Mouse (Mus musculus) B cell, adult 2 months (primary cell): ENCODE results near the gene Cyp2w1.

Experiments used
- DNase-seq, 2 experiments: peaks; one replicate each; pipeline ENCODE4 v3.0.0; 2022

The Cyp2w1 gene

GRCm38 (mm10) chr5:139367884-139368458 is 15.6 kb downstream of the Cyp2w1 start:
- DNase-seq = peak; percentile 68 to 76

DNA sequence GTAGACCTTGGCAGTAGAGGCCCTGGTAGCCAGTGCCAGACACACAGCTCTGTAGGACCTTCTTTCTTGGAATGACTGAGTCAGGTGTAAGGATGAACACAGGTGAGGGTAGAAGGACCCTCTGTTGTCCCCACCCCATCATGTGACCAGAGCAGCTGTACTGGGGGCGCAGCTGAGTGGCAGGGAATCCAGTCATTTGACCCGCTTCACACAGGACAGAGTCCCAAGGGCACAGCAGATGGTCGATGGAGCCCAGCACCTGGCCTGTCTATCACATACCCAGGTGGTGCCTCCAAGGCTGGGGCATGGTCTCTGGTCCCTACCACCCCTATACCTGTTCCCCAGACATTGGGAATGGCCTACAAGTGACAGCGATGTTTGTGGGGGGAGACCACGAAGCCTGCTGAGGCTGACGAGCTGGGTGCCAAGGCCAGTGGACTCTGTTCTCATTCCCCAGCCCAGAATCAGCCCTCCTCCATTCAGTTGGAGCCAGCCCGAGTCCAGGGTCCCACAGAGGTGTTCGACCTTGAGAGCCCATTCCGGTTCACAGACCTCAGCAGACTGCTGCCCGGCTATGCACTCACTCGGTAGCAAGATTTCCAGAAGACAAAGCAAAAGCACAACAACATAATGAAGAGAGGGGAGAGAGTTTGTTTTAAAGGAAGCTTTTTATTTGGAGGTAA is 16.4 kb downstream of the Cyp2w1 start:
- DNase-seq = no peak

- no peak for DNase-seq
Measured at GRCm38 (mm10) chr5:139370336-139370735, 17.9 kb downstream of the Cyp2w1 start.

- DNase-seq = no peak
Measured at GRCm38 (mm10) chr5:139371118-139371517, 18.7 kb downstream of the Cyp2w1 start.

- DNase-seq = peak; percentile 96
Measured at GRCm38 (mm10) chr5:139371631-139372401, 19.4 kb downstream of the Cyp2w1 start.

GRCm38 (mm10) chr5:139373126-139373525 is 20.7 kb downstream of the Cyp2w1 start:
- DNase-seq = no peak

DNA sequence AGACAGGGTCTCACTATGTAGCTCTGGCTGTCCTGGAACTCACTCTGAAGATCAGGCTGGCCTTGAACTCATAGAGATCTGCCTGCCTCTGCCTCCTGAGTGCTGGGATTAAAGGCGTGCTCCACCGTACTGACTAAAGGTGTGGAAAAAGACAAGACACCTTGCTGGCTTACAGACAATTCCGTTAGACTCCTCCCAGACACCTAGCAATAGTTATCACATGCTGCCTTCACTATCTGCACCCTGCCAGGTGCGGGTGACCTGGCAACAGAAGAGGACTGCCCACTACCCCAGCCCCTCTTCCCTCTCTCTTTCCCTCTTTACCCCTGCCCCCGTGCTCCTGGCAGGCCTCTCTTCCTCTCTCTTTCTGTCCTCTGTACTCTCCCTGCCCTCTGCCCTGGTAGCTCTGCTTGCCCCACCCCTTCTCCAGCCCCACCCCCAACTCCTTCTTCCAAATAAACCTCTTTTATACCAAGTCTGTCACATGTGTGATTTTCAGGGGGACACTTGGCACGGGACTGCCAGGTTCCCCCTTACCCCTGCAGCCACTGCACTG is 21.6 kb downstream of the Cyp2w1 start:
- DNase-seq = no peak

DNA sequence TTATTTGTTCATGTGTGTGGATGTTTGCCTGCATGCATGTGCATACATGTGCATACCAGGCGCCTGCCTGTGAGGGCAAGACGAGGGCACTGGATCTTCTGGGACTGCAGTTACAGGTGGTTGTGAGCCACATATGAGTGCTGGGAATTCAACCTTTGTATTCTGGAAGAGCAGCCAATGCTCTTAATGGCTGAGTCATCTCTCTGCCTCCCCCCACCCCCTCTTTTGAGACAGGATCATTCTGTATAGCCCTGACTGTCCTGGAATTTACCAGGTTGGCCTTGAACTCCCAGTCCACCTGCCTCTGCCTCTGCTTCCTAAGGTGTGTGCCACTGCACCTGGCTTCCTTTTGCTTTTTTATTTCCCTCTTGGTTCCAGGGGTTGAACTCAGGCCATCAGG is 22.4 kb downstream of the Cyp2w1 start:
- no peak for DNase-seq

- peak in 1 of 2 experiments; percentile 43 for DNase-seq
Measured at GRCm38 (mm10) chr5:139377468-139378270, 25.3 kb downstream of the Cyp2w1 start, which contains the start of gene Gpr146. Gpr146 (plus strand) TSS chr5:139377697.

DNA sequence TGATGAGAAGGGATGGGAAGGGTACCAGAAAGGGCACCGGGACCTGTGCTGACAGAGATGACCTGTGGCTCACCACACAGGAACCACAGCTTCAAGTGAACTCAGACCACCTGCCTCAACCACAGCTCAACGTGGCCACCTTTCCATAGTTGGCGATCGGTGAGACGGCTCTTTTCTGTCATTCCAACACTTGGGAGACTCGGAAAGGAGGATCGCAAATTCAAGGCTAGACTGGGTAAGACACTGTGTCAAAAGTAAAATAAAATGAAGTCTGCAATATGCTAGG is 25.8 kb downstream of the Cyp2w1 start:
- no peak for DNase-seq

DNA sequence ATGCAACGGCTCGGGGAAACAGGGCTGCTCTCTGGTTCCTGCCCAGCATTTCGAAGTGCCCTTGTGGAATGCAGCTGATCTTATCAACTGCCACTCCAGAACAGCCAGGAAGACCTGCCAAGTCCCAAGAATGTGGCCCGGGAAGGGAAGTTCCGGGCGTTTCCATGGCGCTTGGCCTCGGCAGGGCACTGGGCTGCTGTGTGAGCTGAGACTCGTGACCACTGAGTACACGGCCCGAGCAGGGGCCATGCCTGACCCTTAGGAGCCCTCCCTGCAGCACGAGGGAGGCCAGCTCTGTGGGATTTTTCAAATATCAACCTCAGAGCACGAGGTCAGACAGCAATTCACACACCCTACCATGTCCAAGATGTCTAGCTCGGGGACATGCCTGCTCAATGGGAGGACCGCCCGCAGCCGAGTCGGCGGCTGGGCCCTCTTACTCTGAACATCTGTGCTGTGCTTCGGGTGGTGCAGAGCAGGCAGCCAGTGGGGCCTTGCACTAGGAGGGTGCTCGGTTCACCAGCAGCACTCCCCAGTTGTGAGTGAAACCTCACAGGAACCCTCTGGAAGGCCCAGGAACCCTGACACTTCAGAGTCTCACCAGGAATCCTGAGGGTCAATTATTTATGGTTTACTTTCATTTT is 26.7 kb downstream of the Cyp2w1 start:
- no peak for DNase-seq

DNA sequence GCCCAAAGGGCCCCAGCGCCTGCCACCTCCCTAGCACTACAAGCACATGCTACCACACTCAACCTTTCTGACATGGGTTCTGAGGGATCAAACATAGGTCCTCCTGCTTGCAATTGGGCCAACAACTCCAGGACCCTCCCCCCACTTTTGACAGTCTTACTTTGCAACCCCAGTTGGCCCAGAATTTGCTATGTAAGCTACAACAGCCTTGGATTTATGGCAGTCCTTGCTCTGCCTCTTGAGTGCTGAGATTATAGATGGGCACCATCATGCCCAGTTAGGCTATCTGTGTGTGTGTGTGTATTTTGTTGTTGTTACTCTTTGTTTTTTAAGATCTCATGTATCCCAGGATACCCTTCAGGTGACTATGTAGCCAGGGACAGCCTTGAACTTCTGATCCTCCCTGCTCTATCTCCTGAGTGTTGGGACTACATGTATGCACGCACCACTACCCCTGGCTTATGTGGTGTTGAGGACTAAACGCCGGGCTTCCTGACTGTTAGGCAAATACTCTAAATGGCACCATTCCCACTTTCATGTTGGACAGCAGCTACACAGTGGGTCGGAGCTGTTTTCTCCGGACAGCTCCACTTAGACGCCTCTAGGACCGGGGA is 27.5 kb downstream of the Cyp2w1 start:
- DNase-seq = no peak

DNA sequence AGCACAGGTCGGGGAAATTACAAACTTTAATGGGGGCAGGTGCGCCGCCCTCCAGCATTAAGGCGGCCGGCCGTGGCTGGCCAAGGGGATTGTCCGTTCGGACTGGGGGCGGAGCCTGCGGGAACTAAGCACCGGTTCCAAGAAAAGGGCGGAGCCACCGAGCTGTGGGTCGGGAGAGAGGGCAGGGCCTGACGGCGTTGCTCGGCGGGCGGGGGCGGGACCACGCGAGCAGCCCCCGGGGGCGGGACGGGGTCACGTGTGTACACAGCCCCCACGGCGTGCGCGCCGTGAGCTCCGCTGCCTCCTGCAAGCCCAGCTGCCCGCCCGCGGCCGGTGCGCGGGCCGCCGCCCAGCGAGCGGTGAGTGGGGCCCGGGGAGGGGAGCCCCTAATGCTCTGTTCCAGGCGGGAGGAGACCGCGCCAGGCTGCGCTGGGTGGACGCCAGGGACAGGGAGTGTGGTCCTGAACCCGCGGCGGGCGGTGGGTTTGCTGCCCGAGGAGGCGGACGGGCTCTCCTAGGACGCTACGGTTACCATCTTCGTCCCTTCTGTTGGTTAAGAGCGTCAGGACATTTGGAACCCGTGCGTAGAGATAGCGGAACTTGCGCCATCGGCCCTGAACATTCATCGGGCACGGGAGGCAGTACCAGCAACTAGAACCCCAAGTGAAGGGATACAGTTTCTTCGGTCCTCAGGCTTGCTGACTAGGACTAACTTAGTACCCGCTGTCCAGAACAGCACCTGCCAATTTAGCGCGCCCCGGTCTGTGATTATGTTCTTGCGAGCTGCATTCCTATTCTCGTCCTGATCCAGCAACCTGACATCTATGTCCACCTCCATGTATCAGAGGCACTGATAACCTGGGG is 28.2 kb downstream of the Cyp2w1 start:
- DNase-seq = peak; percentile 69

DNA sequence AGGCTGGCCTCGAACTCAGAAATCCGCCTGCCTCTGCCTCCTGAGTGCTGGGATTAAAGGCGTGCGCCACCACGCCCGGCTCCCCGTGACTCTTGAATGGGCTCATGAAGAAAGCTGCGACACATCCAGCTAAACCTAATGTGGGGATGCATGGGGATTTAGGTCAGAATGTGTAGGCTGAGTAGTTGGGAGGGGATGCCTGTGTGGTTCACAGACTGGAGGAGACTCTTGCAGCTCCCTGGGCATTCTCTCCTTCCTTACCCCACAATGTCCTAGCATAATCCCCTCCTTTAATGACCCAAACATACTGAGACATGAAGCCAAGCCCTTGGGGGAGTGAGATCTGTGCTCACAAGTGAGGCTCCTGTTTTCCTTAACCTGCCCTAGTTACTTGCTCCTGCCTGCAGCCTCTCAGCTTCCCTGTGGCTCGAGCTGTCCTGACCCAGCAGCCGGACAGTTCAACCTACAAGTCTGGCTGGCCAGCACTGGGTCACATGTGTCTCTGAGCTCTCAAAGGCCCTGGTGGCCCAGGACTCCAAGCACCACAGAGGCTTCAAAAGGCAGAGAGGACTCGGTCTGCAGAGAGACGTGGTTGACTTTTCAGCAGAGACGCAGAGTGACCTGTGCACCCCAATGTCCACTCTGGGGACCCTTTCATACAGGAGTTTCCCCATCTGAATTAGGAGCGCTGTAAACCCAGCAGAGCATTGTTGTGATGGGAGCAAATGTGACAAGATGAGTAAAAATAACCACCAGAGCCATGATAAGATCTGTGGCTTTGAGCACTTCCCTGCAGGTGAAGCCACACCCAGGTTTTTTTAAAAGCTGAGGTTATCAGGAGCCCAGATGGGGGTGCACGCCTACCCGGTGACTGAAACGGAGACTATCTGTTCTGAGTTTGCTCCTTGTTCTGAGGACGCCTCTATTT is 29.4 kb downstream of the Cyp2w1 start:
- DNase-seq = peak; percentile 56 to 65

DNA sequence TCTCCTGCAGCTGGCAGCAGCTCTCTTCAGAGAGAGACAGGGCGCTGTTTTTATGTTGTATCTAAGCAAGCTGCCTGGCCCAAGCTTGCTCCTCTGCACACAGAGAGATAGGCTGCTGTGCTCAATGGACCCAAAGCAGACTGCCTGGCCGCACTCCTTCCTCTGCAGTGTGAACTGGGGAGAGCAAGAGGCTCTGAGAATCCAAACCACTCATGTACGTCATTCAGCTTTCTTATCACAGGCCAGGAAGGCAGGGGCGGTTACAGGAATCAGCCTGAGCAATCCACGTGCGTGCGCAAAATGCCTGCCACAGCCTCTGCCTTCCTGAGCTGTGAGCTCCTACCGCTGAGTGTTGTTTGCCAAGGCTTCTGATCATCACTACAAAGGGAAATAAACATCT is 30.3 kb downstream of the Cyp2w1 start:
- peak; percentile 45 to 46 for DNase-seq

DNA sequence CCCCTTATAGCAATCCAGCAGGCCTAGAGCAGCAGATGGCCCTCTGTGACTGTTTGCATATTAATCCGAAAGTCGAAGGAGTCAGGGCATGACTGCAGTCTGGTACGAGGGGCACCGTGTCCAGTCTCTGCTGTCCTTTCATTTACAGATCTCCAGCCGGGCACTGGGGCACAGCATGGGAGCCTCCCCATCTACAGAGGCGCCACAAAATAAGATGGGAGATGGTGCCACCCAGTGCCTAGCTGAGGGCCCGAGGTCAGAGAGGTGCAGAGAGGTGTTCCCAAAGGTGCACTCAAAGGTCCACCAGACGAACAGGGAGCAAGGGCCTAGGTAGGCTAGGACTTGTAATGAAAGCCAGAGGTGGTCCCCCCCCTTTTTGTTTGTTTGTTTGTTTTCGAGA is 30.8 kb downstream of the Cyp2w1 start:
- DNase-seq = no peak

GRCm38 (mm10) chr5:139384531-139384930 is 32.1 kb downstream of the Cyp2w1 start:
- DNase-seq = no peak

- no peak for DNase-seq
Measured at GRCm38 (mm10) chr5:139386047-139386446, 33.6 kb downstream of the Cyp2w1 start.

DNA sequence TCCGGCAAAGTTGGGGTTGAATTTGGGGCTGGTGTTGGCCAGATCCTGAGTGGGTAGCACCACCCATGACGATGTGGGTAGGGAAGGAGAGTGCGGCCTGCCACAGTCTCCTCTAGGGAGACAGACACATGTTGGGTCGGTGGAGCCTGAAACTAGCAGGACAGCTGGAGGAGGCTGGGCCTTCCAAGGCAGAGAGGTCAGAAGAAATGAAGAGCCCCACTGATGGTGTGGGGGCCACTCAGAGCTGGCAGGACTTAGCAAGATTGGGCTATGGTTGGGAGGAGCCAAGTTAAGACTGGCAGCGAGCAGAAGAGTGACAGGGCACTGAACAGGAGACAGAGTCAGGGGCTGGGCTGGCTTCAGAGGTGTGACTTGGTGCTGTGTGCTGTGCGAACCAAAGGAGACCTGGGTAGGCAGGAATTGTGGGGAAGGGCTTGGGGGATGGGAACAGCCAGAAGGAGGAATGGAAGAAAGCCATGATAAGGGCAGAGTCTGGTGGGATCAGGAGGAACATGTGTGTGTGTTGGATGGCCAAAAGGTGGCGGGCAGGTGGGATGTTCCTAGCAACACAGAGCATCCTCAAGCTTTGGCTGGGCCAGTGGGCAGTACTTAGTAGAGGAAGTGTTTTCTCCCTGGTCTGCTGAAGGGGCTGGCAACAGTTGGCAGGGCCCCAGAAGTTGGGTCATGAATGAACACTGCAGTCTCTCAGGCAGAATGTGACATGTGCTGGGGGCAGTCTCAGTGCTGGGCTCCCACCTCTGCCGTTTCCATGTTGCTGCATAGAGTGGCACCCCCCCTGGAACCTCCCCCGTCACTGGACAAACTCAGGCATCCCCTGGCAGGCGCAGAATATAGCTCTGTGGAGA is 35.1 kb downstream of the Cyp2w1 start:
- no peak for DNase-seq
